Mouse (Mus musculus) 416B (cell line): ENCODE data around the gene Usp20.
A peak's percentile ranks its signal among the peaks of the same experiment; 100 is the strongest.

Experiments
- DNase-seq: peaks from one replicate; pipeline ENCODE4 v3.0.0; 2011; ENCODE audit warnings: low read depth

Usp20 gene

GRCm38 (mm10) chr2:30985111-30986020, 3.3 kb downstream of the Usp20 start:
- DNase-seq, result peak; percentile 75

GRCm38 (mm10) chr2:30990221-30990620, 8.1 kb downstream of the Usp20 start:
- no peak for DNase-seq

GRCm38 (mm10) chr2:30994853-30995252, 12.8 kb downstream of the Usp20 start:
- no peak for DNase-seq

GRCm38 (mm10) chr2:30995432-30995996, 13.4 kb downstream of the Usp20 start:
- DNase-seq, result peak; percentile 56

GRCm38 (mm10) chr2:30998443-30999260, 16.6 kb downstream of the Usp20 start:
- no peak for DNase-seq

GRCm38 (mm10) chr2:31002857-31003256, 20.8 kb downstream of the Usp20 start:
- no peak for DNase-seq

GRCm38 (mm10) chr2:31005453-31005852, 23.4 kb downstream of the Usp20 start:
- DNase-seq, result no peak

GRCm38 (mm10) chr2:31006434-31006833, 24.4 kb downstream of the Usp20 start:
- peak; percentile 49 for DNase-seq

- no peak for DNase-seq
Measured at GRCm38 (mm10) chr2:31007208-31007607, 25.1 kb downstream of the Usp20 start.

GRCm38 (mm10) chr2:31013371-31014120, 31.5 kb downstream of the Usp20 start:
- DNase-seq, result peak; percentile 25

GRCm38 (mm10) chr2:31017625-31018317, 35.7 kb downstream of the Usp20 start:
- no peak for DNase-seq

GRCm38 (mm10) chr2:31018519-31018918, 36.4 kb downstream of the Usp20 start:
- no peak for DNase-seq

GRCm38 (mm10) chr2:31019011-31019410, 36.9 kb downstream of the Usp20 start:
- DNase-seq, result no peak

- DNase-seq, result no peak
Measured at GRCm38 (mm10) chr2:31020202-31020601, 38.1 kb downstream of the Usp20 start.

- no peak for DNase-seq
Measured at GRCm38 (mm10) chr2:31023940-31024339, 41.9 kb downstream of the Usp20 start.

- peak; percentile 70 for DNase-seq
Measured at GRCm38 (mm10) chr2:31024618-31025370, 42.7 kb downstream of the Usp20 start.

GRCm38 (mm10) chr2:31025458-31025857, 43.4 kb downstream of the Usp20 start:
- peak; percentile 53 for DNase-seq

- DNase-seq, result peak; percentile 25
Measured at GRCm38 (mm10) chr2:31026642-31027041, 44.6 kb downstream of the Usp20 start.

GRCm38 (mm10) chr2:31031972-31032371, 49.9 kb downstream of the Usp20 start:
- DNase-seq, result no peak

- DNase-seq, result no peak
Measured at GRCm38 (mm10) chr2:31036811-31037210, 54.7 kb downstream of the Usp20 start.
